In genomic region chr4:104122364-104122763, GRCm38 (mm10) we compare ENCODE assay signal across 18 mouse cellular contexts.
A peak's percentile ranks its signal among the peaks of the same experiment; 100 is the strongest.
DNase-seq lines count a peak whose midpoint lies in the region; ATAC-seq and TF ChIP-seq lines count a peak whose summit lies in the region.
"Had no signal": no experiment of that assay in that cellular context is flagged by ENCODE, and none has a peak within 500 bp of the region (broad histone marks: within the 10 kb centered on the region; RNA-seq: fewer than 3 reads in every experiment).

No protein-coding gene starts in this region.

- no peak for DNase-seq in hindbrain, postnatal 0 days (ENCODE audit: low spot score)
- DNase-seq in layer of hippocampus, adult 11-12 months (ENCODE audit: low spot score): peak; percentile 18
- no peak for DNase-seq in layer of hippocampus, adult 9-10 months (ENCODE audit: low spot score)
- peak; percentile 12 for DNase-seq in right cerebral cortex, adult 18-20 months
- DNase-seq in right cerebral cortex, postnatal 36 days (ENCODE audit: low spot score in 2 of 2): no peak
- no peak for DNase-seq in lung, adult 18-20 months
- DNase-seq: adrenal gland, postnatal 10 days; cerebellum, adult 11-12 months; cerebellum, adult 9-10 months; cerebellum, postnatal 25 days; forebrain, postnatal 0 days; gastrocnemius, postnatal 36 days; heart, adult 11 months; heart, postnatal 36 days had no signal

- H3K4me1 ChIP-seq in hindbrain, postnatal 0 days (ENCODE audit: insufficient read depth, low read length): no peaks in the 10 kb centered on the region
- no peaks in the 10 kb centered on the region for H3K4me1 ChIP-seq in hindbrain, embryonic 12.5 days
- H3K4me1 ChIP-seq: embryonic facial prominence, embryonic 10.5 days; forebrain, embryonic 13.5 days; heart, embryonic 13.5 days had no signal

- TF ChIP-seq CTCF in hindbrain, postnatal 0 days (IDR thresholded peaks at IDR 0.05; ENCODE audit: low read depth): peak; percentile 18; the same call in 1 of the 2 replicates

- no peak overlapping the region for H3K27ac ChIP-seq in hindbrain, postnatal 0 days
- H3K27ac ChIP-seq in hindbrain, embryonic 12.5 days: no peak overlapping the region
- H3K27ac ChIP-seq: embryonic facial prominence, embryonic 10.5 days; forebrain, embryonic 13.5 days; heart, embryonic 13.5 days had no signal

- H3K4me3 ChIP-seq in hindbrain, postnatal 0 days (ENCODE audit: low read length): no peak overlapping the region
- H3K4me3 ChIP-seq in hindbrain, embryonic 12.5 days: no peak overlapping the region
- H3K4me3 ChIP-seq: embryonic facial prominence, embryonic 10.5 days; forebrain, embryonic 13.5 days; heart, embryonic 13.5 days had no signal

- no peak overlapping the region for H3K4me2 ChIP-seq in hindbrain, postnatal 0 days (ENCODE audit: low read depth, low read length)
- no peak overlapping the region for H3K4me2 ChIP-seq in hindbrain, embryonic 12.5 days (replicated peaks)
- H3K4me2 ChIP-seq: forebrain, embryonic 13.5 days; heart, embryonic 13.5 days had no signal

- WGBS in hindbrain, postnatal 0 days: 53% methylated on average over 1 of the region's 1 CpGs
- WGBS in hindbrain, embryonic 12.5 days: 77% methylated on average over 1 of the region's 1 CpGs

- ATAC-seq in hindbrain, postnatal 0 days: no peak
- ATAC-seq in hindbrain, embryonic 12.5 days (ENCODE audit: low FRiP score): no peak
- ATAC-seq: forebrain, embryonic 13.5 days; forebrain, postnatal 0 days had no signal

- H3K36me3 ChIP-seq in hindbrain, postnatal 0 days (ENCODE audit: insufficient read depth, low read length): no peaks in the 10 kb centered on the region
- no peaks in the 10 kb centered on the region for H3K36me3 ChIP-seq in hindbrain, embryonic 12.5 days
- H3K36me3 ChIP-seq: embryonic facial prominence, embryonic 10.5 days; heart, embryonic 13.5 days had no signal

- no peaks in the 10 kb centered on the region for H3K27me3 ChIP-seq in hindbrain, postnatal 0 days (ENCODE audit: insufficient read depth, low read length)
- no peaks in the 10 kb centered on the region for H3K27me3 ChIP-seq in hindbrain, embryonic 12.5 days
- H3K27me3 ChIP-seq: forebrain, embryonic 13.5 days; heart, embryonic 13.5 days had no signal

- H3K9ac ChIP-seq in hindbrain, postnatal 0 days (replicated peaks; ENCODE audit: low read length): no peak overlapping the region
- H3K9ac ChIP-seq in hindbrain, embryonic 12.5 days: no peak overlapping the region
- H3K9ac ChIP-seq: forebrain, embryonic 13.5 days; forebrain, postnatal 0 days; heart, embryonic 13.5 days had no signal

- H3K9me3 ChIP-seq in hindbrain, postnatal 0 days (ENCODE audit: low read length): no peaks in the 10 kb centered on the region
- no peaks in the 10 kb centered on the region for H3K9me3 ChIP-seq in hindbrain, embryonic 12.5 days (replicated peaks)
- H3K9me3 ChIP-seq: embryonic facial prominence, embryonic 10.5 days; forebrain, embryonic 13.5 days; heart, embryonic 13.5 days had no signal

Comparison
In these comparisons a context has a peak if more than half of its experiments do, and no peak if none do; other contexts are left out.
1. DNase-seq: peak in layer of hippocampus, adult 11-12 months (single experiment) and right cerebral cortex, adult 18-20 months (single experiment); none in hindbrain, postnatal 0 days (single experiment), layer of hippocampus, adult 9-10 months (single experiment), right cerebral cortex, postnatal 36 days (0 of 2) and lung, adult 18-20 months (0 of 2).